Mouse (Mus musculus) liver, postnatal 0 days (tissue): Measurements from ENCODE around the gene Gpc1. TPM values are rescaled to one million over a fixed set of nuclear protein-coding genes. Genes with fewer than 3 reads are reported as not detected.

Experiments
- ATAC-seq: fragments of 200-750 bp; cut with Nextera tagmentation; 2 replicates; pipeline ENCODE4 v1.8.0; 2017; ENCODE audit warnings: mild to moderate bottlenecking, moderate library complexity
- DNase-seq: peaks from one replicate; pipeline ENCODE4 v3.0.0-alpha.2; 2016
- H3K27ac ChIP-seq: fragments of 300-500 bp; sonication (generic); 2 replicates; pipeline ENCODE4 v1.5.1; 2014; ENCODE audit warnings: antibody characterized with exemption, moderate library complexity, mild to moderate bottlenecking, low read depth
- H3K27me3 ChIP-seq: fragments of 300-500 bp; sonication (generic); 2 replicates; pipeline ENCODE4 v1.6.1; 2014; ENCODE audit warnings: low read length, control low read depth, mixed read lengths; ENCODE audit not compliant: insufficient read depth
- H3K36me3 ChIP-seq: fragments of 300-500 bp; sonication (generic); replicated peaks from 2 replicates; pipeline ENCODE4 v1.6.1; 2014; ENCODE audit warnings: mild to moderate bottlenecking, control low read depth, low read length, moderate library complexity, mixed read lengths; ENCODE audit not compliant: insufficient read depth
- H3K4me1 ChIP-seq: fragments of 300-500 bp; sonication (generic); 2 replicates; pipeline ENCODE4 v1.6.1; 2014; ENCODE audit warnings: antibody characterized with exemption, mild to moderate bottlenecking, control low read depth; ENCODE audit not compliant: insufficient read depth
- H3K4me2 ChIP-seq: fragments of 300-500 bp; sonication (generic); 2 replicates; pipeline ENCODE4 v1.6.1; 2014; ENCODE audit warnings: low read depth, mild to moderate bottlenecking, low read length, moderate library complexity, mixed read lengths
- H3K4me3 ChIP-seq: fragments of 300-500 bp; sonication (generic); 2 replicates; pipeline ENCODE4 v1.5.1; 2014; ENCODE audit warnings: low read depth, low read length
- H3K9ac ChIP-seq: fragments of 300-500 bp; sonication (generic); replicated peaks from 2 replicates; pipeline ENCODE4 v1.6.1; 2014; ENCODE audit warnings: mild to moderate bottlenecking, moderate library complexity
- H3K9me3 ChIP-seq: fragments of 300-500 bp; sonication (generic); 2 replicates; pipeline ENCODE4 v1.6.1; 2016; ENCODE audit warnings: mild to moderate bottlenecking, control low read depth, low read length, mixed read lengths
- CTCF ChIP-seq: sonication (generic); IDR thresholded peaks from 2 replicates; pipeline ENCODE4 v1.5.1; 2016; ENCODE audit warnings: antibody characterized with exemption, low read depth
- EP300 ChIP-seq: IDR thresholded peaks from 2 replicates; pipeline ENCODE4 v1.6.1; 2016; ENCODE audit warnings: antibody characterized with exemption, low read depth, mild to moderate bottlenecking
- WGBS: fragments of 180-500 bp; shearing (Covaris S2); extraction: QIAGEN DNeasy Blood & Tissue Kit; methylation state at CpG from one replicate; pipeline ENCODE4 v1.1.7; 2014; ENCODE audit not compliant: insufficient replicate concordance; 5-methylcytosine and 5-hydroxymethylcytosine counted together
- microRNA counts: library from miRNA; unstranded; fragments of <30 nt; microRNA quantifications from one replicate; lab custom pipeline; 2015
- microRNA-seq: library from miRNA; unstranded; fragments of <30 nt; microRNA quantifications from one replicate; pipeline ENCODE4, GENCODE M21; 2016
- polyA plus RNA-seq: library from polyadenylated mRNA; unstranded; fragments of >200 nt; fragmentation: Nextera tagmentation; extraction: Ambion mirVana; gene quantifications from 2 replicates; pipeline ENCODE4 v1.2.1, GENCODE M21; 2015

Gpc1 gene
- polyA plus RNA-seq, 1 experiment from 2014 or later: 3.3 TPM

DNA sequence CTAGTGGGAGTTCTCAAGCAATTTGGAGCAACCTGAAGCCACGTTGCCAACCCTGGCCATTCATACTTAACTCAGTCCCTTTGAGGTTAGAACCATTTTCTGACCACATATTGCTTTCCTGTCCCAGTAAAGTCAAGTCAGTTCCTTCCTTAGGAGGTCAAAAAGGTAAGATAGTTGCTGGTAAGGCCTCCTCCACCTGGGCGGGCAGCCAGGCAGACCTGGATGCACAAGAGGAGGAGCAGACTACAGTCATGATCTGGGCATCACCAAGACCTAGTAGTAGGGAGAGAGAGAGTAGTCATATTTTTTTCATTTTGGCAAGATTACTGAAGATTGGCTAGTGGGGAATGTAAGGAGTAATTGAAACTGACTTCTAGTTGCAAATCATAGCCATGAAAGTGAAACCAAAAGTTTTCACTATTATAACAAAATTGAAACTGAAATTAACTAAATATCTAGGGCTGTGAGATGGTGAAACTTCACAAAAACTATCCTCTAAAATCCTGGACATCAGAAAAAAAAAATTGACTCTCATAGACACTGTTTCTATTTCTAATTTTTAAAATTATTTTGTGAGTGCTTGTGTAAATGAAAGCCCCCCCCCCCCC lies 74.4 kb downstream of the Gpc1 start:
- Histone ChIP-seq H3K4me1 (peaks cover 43% of the 10 kb centered on the region), H3K4me3 (no peak overlapping the region), H3K9ac (no peak overlapping the region), H3K4me2 (peak overlapping the region; percentile 89), H3K27me3 (no peaks in the 10 kb centered on the region; the same call in 1 of the 2 replicates), H3K9me3 (no peaks in the 10 kb centered on the region), H3K36me3 (peaks cover 3% of the 10 kb centered on the region; the same call in 1 of the 2 replicates), H3K27ac (peak overlapping the region; percentile 96; the same call in 1 of the 2 replicates)
- TF ChIP-seq CTCF (no peak), EP300 (no peak)
- 79% methylated on average over 2 of the region's 2 CpGs for WGBS
- ATAC-seq (no peak), DNase-seq (no peak)

DNA sequence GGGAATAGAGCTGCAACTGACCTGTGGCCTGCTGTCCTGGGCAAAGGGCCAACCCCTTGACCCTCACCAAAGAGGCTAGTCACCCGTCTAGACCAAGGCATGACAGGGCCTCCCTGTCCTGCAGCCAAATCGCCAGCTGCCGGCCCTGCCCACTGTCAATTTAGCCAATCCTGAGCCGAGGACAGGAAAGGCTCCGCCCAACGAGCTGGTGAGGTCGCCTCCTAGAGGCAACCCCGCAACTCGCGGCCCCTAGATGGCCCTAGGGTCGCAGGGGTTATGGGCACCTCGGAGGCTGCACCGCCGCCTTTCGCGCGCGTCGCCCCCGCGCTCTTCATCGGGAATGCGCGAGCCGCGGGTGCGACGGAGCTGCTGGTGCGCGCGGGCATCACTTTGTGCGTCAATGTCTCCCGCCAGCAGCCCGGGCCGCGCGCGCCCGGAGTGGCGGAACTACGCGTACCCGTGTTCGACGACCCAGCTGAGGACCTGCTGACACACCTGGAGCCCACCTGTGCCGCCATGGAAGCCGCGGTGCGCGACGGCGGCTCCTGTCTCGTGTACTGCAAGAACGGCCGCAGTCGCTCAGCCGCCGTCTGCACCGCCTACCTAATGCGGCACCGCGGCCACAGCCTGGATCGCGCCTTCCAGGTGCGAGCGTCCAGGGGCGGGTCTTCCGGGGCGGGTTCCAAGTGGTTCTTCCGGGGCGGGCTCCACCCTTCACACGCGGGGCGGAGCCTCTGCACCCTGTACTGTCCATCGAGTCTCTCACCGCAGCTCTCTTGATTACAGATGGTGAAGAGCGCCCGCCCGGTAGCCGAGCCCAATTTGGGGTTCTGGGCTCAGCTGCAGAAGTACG lies 75.6 kb downstream of the Gpc1 start, which contains the start of gene Dusp28:
Gene Dusp28 (plus strand): TSS at position 203 of the 853 bp plus-strand sequence.
- TF ChIP-seq CTCF (peak; percentile 80), EP300 (no peak; the same call in 1 of the 2 replicates)
- peak; percentile 96 for DNase-seq
- H3K27me3 ChIP-seq: no peaks in the 10 kb centered on the region; the same call in 1 of the 2 replicates
- ATAC-seq: peak; percentile 89
- peaks cover 3% of the 10 kb centered on the region; the same call in 1 of the 2 replicates for H3K36me3 ChIP-seq
- H3K4me3 ChIP-seq: peak within 1 kb of the TSS; percentile 79
- peak within 1 kb of the TSS; percentile 83 for H3K9ac ChIP-seq
- H3K27ac ChIP-seq: peak within 1 kb of the TSS; percentile 96
- H3K4me2 ChIP-seq: peak within 1 kb of the TSS; percentile 89
- peaks cover 45% of the 10 kb centered on the region for H3K4me1 ChIP-seq
- no peaks in the 10 kb centered on the region for H3K9me3 ChIP-seq
- under 1% methylated on average over 80 of the region's 81 CpGs for WGBS

DNA sequence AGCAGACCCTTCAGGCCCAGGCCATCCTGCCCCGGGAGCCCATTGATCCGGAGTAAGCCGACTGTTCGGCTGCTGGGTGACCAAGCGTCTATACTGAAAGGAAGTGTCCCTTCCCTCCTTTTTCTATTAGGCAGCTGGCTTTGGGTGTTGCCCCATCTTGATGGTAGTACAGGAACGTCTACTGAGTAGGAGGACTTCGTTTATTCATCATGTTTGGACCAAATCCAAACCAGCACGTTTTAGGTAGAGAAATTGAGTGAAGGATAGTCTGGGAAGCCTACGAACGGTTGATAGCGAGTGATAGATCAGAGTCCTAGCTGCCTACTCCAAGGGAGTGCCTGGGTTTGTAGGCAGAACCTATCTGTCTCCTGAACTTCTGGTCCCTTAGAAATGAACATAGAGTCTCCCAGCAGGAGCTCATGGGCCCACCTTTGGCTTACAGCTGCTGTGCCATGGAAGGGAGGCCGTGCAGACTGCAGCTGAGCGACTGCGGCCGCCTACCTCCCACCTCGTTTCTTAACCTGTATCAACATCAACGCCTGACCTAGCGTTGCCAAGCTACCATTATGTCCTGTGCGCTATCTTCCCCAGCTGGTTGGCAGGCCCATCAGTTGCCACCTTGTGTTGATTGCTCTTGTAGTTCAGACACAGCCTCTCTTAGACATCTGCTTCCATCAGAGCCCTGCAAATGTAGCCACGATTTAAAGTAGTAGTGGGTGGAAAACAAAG lies 76.4 kb downstream of the Gpc1 start:
- no peaks in the 10 kb centered on the region for H3K27me3 ChIP-seq
- H3K27ac ChIP-seq: peak overlapping the region; percentile 96
- peak overlapping the region; percentile 89 for H3K4me2 ChIP-seq
- no peaks in the 10 kb centered on the region for H3K9me3 ChIP-seq
- peak; percentile 5; the same call in 1 of the 2 replicates for ATAC-seq
- 40% methylated on average over 20 of the region's 20 CpGs for WGBS
- TF ChIP-seq EP300: no peak
- TF ChIP-seq CTCF: no peak
- H3K36me3 ChIP-seq: peaks cover 3% of the 10 kb centered on the region; the same call in 1 of the 2 replicates
- H3K4me1 ChIP-seq: peaks cover 47% of the 10 kb centered on the region
- H3K4me3 ChIP-seq: peak overlapping the region; percentile 79
- no peak for DNase-seq
- peak overlapping the region; percentile 83 for H3K9ac ChIP-seq

DNA sequence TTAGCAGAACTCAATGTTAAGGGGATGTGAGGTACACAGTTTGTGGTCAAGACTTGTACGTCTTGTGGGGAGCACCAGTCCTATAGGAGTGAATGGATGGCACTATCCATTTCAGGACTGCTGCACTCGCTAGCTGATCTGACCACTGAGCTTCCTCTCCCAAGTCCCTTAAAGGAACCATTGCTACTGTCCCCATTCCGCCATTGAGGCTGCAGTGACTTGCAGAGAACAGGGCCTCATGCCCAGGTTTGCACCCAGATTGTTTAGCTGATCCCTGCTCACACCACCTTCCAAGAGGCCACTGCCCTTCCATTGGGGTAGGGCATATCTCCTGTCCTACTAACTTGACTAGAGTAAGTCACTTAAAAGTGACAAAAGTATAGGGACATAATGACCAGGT lies 77.2 kb downstream of the Gpc1 start:
- H3K9ac ChIP-seq: no peak overlapping the region
- H3K9me3 ChIP-seq: no peaks in the 10 kb centered on the region
- no peak for TF ChIP-seq EP300
- no peak overlapping the region for H3K27ac ChIP-seq
- H3K4me2 ChIP-seq: no peak overlapping the region
- WGBS: 85% methylated on average over 3 of the region's 3 CpGs
- no peak for DNase-seq
- peaks cover 43% of the 10 kb centered on the region for H3K4me1 ChIP-seq
- no peak overlapping the region for H3K4me3 ChIP-seq
- H3K27me3 ChIP-seq: no peaks in the 10 kb centered on the region
- peaks cover 6% of the 10 kb centered on the region; the same call in 1 of the 2 replicates for H3K36me3 ChIP-seq
- ATAC-seq: no peak

DNA sequence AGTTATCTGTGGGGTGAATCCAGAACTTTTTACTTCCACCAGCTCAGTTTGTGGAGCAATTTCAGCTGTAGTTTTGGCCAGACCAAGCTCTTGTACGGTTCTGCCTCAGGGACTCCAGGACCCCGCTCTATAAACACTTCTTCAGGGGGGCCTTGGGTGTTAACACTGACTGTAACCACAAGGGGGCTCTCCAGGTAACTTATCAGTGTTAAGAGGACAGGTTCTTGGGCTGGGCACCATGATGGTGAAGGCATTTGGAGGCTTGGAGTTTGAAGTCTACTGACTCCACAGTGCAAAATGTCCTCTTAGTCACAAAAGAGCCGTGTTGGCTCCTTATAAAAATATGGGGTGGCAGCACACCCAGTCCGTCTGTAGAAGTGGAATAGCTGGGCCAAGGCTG lies 77.6 kb downstream of the Gpc1 start:
- no peak overlapping the region for H3K4me2 ChIP-seq
- H3K27me3 ChIP-seq: no peaks in the 10 kb centered on the region
- H3K9ac ChIP-seq: no peak overlapping the region
- no peak overlapping the region for H3K27ac ChIP-seq
- peaks cover 6% of the 10 kb centered on the region; the same call in 1 of the 2 replicates for H3K36me3 ChIP-seq
- peaks cover 43% of the 10 kb centered on the region for H3K4me1 ChIP-seq
- TF ChIP-seq CTCF (peak; percentile 57), EP300 (no peak)
- DNase-seq (no peak), ATAC-seq (no peak)
- H3K9me3 ChIP-seq: no peaks in the 10 kb centered on the region
- WGBS: 71% methylated on average over 4 of the region's 4 CpGs
- no peak overlapping the region for H3K4me3 ChIP-seq

MicroRNA genes within 50 kb of the gene (microRNA counts, 519-probe panel; counts per million panel counts)
- not detected for microRNA mmu-miR-149 (lab: Ali Mortazavi, UCI)

Small RNA genes within 50 kb of the gene (microRNA-seq; reads per million reads assigned to microRNA genes)
- gene Mir149: 869 reads per million, percentile 71 among the genes with 10 or more reads in this experiment

Other genes with a start within 250 kb of the Gpc1 start
- gene Olfr1412, start 245.9 kb upstream of the Gpc1 start, polyA plus RNA-seq: not detected in 2 replicates
- gene Olfr1411, start 237.2 kb upstream of the Gpc1 start, polyA plus RNA-seq: not detected in 2 replicates
- not detected in 2 replicates for gene Olfr1410, start 225.9 kb upstream of the Gpc1 start, polyA plus RNA-seq
- not detected in 2 replicates for gene Olfr12, start 213.9 kb upstream of the Gpc1 start, polyA plus RNA-seq
- gene Cops9, start 189.7 kb upstream of the Gpc1 start, polyA plus RNA-seq: 222 and 225 TPM in 2 replicates
- 0.16 TPM in 1 of 2 replicates, not detected in the other for gene Otos, start 182.8 kb upstream of the Gpc1 start, polyA plus RNA-seq
- gene Ankmy1, start 71.3 kb downstream of the Gpc1 start, polyA plus RNA-seq: 0.05 TPM in 1 of 2 replicates, not detected in the other
- gene Dusp28, start 75.3 kb downstream of the Gpc1 start, polyA plus RNA-seq: 17.4 and 20.2 TPM in 2 replicates
- gene Rnpepl1, start 79.1 kb downstream of the Gpc1 start, polyA plus RNA-seq: 16.1 and 16.2 TPM in 2 replicates
- 25.6 and 25.8 TPM in 2 replicates for gene Capn10, start 102.7 kb downstream of the Gpc1 start, polyA plus RNA-seq
- 1.1 and 1.4 TPM in 2 replicates for gene Gpr35, start 119.2 kb downstream of the Gpc1 start, polyA plus RNA-seq
- not detected in 2 replicates for gene Aqp12, start 174.7 kb downstream of the Gpc1 start, polyA plus RNA-seq